Mouse (Mus musculus) c-Kit-positive CD71-positive TER-119-negative erythroid progenitor cells, embryonic 14.5 days (primary cell): ENCODE measurements around the gene Pitpnm2.

Source experiments
- DNase-seq: peaks from one replicate; pipeline ENCODE4 v3.0.0-alpha.2; 2013; ENCODE audit warnings: low read depth

Gene Pitpnm2

GRCm38 (mm10) chr5:124093120-124093794 lies 156.3 kb downstream of the Pitpnm2 start:
- no peak for DNase-seq

GRCm38 (mm10) chr5:124091951-124092406 lies 157.6 kb downstream of the Pitpnm2 start:
- peak; percentile 87 for DNase-seq

DNA sequence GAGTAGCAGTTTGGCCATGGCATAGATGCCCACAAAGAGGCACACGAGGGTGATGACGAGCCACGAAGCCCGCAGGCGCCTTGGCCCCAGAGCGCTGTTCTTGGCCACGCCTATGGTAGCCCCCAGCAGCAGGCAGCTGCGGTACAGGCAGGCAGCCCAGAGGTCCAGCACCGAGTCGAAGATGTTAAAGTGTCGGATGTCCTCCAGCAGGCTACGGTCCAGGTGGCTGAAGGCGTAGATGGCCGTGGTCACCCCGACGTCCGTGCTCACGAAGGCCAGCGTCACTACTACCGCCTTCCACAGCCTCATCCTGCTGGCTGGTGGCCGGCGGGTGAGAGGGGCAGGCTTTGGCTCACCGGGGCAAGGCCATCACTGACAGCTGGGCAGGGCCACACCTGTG lies 159.7 kb downstream of the Pitpnm2 start:
- no peak for DNase-seq

DNA sequence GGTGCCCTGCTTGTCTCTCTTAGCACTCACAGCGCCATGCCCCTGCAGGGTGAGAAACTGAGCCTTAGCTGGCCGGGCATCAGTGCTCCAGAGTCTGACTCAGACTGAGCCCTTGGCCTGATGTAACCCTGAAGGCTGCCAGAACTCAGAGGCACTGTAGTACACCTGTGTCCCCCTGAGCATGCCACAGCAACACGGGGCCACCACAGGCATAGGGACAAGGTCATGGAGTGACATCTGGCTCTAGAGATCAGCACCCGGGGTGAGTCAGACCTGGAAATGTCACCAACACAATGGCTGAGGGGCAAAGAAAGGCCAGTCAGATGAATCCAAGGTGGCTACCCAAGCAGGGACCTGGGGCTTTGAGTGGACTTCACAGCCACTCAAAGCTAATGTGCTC lies 162.7 kb downstream of the Pitpnm2 start:
- no peak for DNase-seq

DNA sequence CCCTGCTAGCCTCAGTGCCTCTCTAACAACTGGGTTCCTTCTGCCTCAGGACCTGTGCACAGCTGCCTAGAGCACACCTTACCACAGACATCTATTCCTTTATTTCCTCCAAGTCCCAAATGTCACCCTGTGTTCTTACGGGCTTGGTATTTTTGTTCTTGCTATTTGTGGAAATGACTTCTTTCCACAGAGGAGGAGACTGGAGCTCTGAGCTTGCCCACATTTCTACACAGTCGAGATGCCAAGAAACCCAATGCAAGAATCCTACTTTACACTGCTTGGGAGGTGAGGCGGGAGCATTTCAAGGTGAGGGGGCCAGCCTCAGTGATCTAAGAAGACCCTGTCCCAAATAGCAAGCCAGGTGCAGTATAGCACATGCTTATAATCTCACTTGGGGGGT lies 164.0 kb downstream of the Pitpnm2 start:
- no peak for DNase-seq

- DNase-seq, result peak; percentile 86
Measured at GRCm38 (mm10) chr5:124084588-124085173, 164.9 kb downstream of the Pitpnm2 start.

DNA sequence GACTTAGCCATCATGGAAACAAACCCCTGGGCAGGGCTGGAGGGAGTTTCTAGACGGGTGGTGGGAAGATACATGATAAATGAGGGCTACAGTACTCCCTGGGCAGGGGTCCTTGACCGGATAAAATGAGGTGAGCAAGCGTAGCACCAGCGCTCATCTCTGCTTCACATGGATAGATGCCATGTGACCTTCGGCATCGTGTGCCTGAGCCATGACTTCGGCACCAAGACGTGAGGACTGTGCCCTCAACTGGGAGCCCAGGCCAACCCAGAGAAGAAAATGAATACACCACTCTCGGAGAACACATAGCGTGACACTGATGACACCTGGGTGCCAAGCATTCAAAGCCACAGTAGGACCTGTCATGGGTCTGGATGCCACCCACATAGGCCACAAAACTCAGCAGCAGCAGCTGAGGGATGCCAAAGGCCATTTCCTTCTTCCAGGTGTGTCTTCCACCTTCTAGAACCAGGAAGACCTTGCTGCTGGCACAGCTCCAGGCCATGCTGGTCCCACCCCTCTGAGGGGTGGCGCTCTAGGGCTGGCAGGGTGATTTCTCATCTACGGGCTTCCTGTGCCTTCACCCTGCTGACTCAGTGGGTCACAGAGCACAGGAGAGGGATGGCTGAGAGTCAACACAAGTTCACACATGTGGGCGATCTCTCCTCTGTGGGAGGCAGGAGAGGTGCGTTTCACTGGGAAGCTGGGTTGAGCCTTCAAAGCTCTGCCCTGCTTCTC lies 165.5 kb downstream of the Pitpnm2 start:
- no peak for DNase-seq

DNA sequence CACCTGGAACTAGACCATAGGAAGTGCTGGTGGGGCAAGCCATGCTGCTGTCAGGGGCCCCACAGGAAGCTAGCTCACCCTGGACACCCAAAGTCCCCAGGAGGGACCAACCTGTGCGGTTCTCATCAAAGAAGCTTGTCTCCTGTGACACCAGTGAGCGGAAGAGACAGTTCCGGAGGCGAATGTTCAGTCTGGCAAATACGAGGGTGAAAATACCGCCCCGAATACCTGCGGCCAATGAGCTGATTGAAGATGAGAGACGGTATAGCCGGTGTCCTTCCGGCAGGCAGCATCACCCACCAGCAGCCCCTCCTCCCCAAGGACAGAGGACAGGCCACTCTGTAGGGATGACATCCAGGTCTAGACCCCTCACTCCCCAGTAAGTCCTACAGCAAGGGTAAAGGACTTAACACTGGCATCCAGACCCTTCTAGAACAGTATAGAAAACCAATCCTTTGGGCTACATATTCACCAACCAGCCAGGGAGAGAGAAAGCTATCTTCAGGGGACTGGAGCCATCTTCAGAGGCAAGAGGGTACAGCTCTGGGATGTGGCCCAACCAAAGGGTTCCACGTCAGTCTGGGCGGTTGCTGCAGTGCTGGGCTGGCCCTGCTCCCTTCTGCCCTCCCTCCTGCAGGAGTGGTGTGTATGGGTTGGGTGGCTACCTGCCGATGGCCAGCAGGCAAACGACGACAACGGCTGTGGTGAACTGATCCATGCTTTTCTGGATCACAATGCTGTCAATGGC lies 166.4 kb downstream of the Pitpnm2 start:
- DNase-seq, result no peak

DNA sequence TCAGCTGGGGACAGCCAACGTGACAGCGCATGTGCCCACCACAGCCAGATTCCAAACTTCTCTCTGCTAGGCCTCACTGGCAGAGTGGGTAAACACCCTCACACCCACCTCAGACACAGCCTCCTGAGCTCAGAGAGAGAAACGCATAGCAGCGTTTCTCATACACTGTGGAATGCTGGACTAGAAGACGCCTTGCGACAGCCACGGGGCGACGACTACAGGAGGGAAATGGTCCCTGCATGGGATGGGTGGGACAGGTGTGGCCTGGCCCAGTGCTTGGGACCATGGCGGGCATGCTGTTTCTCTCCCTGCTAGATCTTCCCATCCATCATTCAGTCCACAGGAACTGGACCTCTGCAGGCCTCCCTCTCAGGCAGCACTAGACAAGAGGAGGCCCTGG lies 167.1 kb downstream of the Pitpnm2 start:
- no peak for DNase-seq

DNA sequence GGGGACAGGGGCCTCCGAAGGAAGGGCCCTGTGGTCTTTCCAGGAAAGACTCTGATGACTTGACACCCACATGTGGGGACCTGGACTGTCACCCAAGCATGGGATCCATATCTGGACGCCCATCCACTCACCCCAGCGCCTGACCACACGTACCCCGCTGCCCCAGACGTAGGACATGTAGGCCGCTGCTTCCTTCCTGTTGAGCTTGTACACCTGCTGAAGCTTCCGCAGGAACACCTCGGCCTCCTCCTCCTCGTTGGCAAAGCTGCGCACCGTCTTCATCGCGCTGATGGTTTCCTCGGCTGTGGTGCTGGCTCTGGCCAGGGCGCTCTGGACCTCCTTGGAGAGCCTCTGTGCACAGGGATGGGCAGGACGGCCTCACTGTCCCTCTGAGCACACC lies 169.7 kb downstream of the Pitpnm2 start:
- no peak for DNase-seq

DNA sequence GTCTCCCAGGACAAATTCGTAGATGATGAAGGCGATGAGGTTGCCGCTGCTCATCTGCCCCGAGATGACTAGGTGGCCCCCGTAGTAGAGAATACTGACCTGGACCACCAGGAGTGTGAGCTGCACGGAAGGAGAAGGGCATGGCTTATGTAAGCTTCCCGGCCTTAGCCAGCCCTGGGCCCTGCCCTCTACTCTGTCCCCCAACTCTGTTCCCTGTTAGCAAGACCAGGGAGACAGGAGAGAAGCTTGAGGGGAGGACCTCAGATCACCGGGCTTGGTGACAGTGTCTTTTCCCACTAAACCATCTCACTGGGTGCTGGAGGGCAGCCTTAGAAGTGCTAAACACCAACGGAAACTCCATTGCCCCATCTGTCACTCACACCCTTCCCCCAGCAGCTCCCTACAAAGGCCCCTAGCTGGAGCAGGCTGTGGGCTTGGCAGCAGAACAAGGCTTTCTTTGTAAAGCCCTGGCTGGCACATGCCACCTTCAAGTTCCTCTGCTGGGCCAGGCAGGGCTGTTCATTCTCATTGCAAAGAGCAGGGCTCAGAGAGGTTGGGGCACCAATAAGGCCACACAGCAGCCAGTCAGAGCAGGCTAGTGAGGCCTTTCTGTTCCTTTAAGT lies 170.7 kb downstream of the Pitpnm2 start:
- DNase-seq, result no peak

DNA sequence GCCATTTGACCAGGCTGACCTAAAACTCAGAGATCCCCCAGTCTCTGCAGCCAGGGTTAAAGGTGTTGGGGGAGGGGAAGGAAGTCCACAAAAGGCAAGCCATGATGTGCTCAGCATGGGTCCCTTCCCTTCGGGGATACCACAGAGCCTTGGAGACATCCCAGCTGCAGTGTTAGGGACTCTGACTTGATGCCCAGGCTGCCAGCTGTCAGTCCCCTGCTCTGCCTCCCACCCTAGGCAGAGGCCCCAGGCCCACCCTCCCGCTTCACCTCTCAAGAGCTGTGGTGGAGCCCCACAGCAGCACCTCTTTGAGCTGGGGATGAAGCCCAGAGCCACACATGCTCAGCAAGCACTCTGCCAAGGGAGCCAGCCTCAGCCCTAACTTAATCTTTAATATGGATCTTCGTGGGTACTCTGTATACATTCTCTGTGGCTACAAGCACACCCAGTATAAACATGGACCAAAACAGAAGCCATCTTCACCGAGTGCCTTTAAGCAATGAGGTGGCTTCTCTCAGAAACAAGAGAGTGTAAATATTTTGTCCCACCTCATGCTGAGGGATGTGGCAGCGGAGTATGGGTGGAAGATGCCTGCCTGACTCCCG lies 171.6 kb downstream of the Pitpnm2 start:
- DNase-seq, result no peak

DNA sequence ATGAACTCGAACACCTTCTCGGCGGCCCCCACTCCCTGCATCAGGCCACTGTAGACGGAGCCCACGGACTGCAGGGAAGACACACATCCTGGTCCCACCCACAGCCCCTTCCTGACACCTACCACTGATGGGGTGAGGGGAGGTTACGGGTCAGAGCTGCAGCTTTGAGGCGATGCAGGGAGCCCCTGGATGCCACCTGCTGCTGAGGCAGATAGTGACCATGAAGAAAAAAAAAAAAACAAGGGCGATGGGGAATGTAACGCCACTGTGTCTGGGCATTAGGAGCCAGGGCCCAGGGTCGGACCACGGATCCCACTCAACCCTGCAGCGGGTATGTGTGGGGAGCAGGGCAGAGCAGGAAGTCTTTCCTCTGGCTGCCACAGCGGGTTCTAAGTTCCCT lies 172.3 kb downstream of the Pitpnm2 start:
- no peak for DNase-seq

- no peak for DNase-seq
Measured at GRCm38 (mm10) chr5:124076559-124076958, 173.0 kb downstream of the Pitpnm2 start.

DNA sequence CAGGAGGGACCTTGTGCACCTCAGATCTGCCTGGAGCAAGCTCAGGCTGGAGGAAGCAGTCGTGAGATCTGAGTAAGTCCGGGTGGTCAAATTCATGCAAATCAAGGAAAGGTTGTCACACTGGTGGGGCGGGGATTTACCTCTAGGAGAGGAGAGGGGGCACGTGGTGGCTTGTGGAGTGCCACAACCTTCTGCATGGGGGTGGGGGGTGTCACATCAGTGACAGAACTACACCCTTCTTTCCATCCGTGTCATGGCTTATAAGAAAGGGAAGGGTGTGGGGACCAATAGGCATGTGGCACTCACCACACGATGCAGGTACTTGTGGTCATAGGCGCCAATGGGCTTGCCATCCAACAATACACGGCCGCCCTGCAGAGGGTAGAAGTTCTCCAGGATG lies 173.8 kb downstream of the Pitpnm2 start:
- no peak for DNase-seq

DNA sequence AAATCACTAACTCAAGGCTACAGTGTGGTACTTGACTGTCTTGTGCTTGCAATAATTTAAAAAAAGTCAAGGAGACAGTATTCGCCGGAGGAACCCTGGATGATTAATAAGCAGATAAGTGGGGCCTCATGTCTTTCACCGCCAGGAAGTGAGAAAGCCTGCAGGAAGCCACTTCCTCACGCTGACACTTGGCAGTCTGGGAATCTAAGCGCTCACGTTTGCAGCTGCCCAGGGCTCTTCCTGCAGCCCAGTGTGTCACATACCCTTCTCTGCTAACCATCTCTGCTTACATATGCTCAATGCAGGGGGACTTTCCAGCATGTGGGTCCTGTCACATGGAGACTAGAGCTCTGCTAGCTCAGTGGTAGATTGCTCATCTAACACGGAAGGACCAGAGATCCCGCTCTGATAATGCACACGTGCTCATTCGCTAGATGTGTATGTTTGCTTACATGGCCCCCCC lies 174.7 kb downstream of the Pitpnm2 start:
- no peak for DNase-seq

DNA sequence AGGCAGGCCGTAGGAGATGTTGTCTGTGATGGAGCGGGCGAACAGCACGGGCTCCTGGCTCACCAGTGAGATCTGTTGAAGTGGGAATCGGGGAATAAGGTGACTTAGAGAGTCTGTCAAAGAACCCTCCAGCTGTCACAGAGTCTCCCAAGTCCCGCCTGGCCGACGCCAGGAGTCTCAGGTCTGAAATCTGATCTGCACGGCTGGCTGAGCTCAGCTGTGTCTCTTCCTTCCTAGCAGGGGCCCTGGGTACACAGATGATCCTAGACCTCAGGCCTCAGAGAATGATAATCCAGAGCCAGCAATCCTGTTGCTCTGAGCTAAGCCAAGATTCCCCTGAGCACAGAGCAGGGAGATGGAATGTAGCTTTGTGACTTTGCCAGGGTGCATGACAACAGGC lies 175.9 kb downstream of the Pitpnm2 start:
- DNase-seq, result no peak

- no peak for DNase-seq
Measured at GRCm38 (mm10) chr5:124069657-124070056, 179.9 kb downstream of the Pitpnm2 start.
